Mouse (Mus musculus) megakaryocyte, embryonic 14.5 days (primary cell): ENCODE data around the gene Camk2d.

ENCODE experiments used
- FLI1 ChIP-seq: IDR thresholded peaks from 2 replicates; pipeline ENCODE4 v1.6.1; 2012; ENCODE audit warnings: low read length, inconsistent platforms, mixed read lengths
- GATA1 ChIP-seq: IDR thresholded peaks from 3 replicates; pipeline ENCODE4 v1.6.1; 2012; ENCODE audit warnings: mixed read lengths, low read length, inconsistent platforms, borderline replicate concordance

GRCm38 (mm10) chr3:126668123-126668522 lies 72.0 kb downstream of the Camk2d start:
- no peak for TF ChIP-seq GATA1
- no peak for TF ChIP-seq FLI1
